Mouse (Mus musculus) kidney, adult 2 months (tissue): ENCODE results near the gene Dusp7.

Experiments used
- CTCF ChIP-seq: fragments of 200-500 bp; conservative IDR thresholded peaks from 2 replicates; pipeline ENCODE4 v1.5.1; 2011; ENCODE audit warnings: low read depth, mild to moderate bottlenecking, control low read depth, low read length, moderate library complexity, mixed read lengths; ENCODE audit not compliant: insufficient read depth, insufficient read length
- POLR2A ChIP-seq: fragments of 200-500 bp; IDR thresholded peaks from one replicate; pipeline ENCODE4 v1.6.1; 2011; ENCODE audit warnings: low read depth, low read length, control low read depth

DNA sequence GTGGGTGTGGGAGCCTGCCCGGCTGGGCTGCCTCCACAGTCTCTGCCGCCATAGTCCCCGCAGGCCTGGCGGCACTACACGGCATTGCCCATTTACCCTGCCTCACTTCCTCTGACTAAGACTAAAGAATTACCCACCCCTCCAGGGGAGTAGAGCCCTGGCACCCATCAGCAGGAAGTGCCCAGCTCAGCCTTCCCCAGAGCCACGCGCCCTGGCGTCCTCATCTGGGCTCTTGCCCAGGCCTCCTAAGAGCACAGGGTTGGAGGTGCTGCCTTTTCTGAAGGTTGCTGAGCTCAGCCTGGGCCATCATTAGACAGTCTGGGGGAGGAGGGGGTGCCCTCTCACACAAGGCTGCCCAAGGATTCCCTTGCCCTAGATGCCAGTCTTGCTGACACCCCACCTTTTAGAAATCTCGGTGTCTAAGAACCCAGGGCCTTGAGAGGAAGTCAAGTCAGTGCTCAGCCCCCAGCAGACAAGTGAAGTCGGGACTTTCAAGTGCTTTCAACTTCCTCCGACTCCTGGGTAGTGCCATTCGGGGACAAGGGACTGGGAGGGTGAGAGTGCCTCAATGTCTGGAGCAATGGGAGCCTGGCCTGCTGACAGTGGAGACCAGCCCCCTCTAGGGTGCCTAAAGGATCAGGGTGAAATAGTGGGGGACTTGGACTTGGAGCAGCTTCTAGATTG is 17.9 kb downstream of the Dusp7 start:
- TF ChIP-seq CTCF (no peak), POLR2A (no peak)
